Mouse (Mus musculus): ENCODE results near the gene Hist1h3c. TPM values are rescaled to one million over a fixed set of nuclear protein-coding genes. Genes with fewer than 3 reads are reported as not detected.

Gene Hist1h3c
- polyA plus RNA-seq, 1 experiment from 2014 or later = 1.1 TPM

GRCm38 (mm10) chr13:23697491-23698299 lies 47.7 kb downstream of the Hist1h3c start:
- Histone ChIP-seq H3K4me2 (peak overlapping the region; percentile 90), H3K36me3 (no peaks in the 10 kb centered on the region), H3K9ac (peak overlapping the region; percentile 57), H3K27ac (replicated peaks) (peak overlapping the region; percentile 86), H3K9me3 (no peaks in the 10 kb centered on the region), H3K4me1 (replicated peaks) (peaks cover 12% of the 10 kb centered on the region), H3K4me3 (peak overlapping the region; percentile 49), H3K27me3 (no peaks in the 10 kb centered on the region)
- peak; percentile 85 for ATAC-seq (ENCODE audit: low FRiP score, low read depth)
- under 1% methylated on average over 29 of the region's 32 CpGs for WGBS

GRCm38 (mm10) chr13:23696061-23696474 lies 49.3 kb downstream of the Hist1h3c start:
- WGBS = 64% methylated on average over 15 of the region's 15 CpGs
- Histone ChIP-seq H3K27ac (replicated peaks) (no peak overlapping the region), H3K27me3 (no peaks in the 10 kb centered on the region), H3K4me2 (no peak overlapping the region), H3K4me1 (replicated peaks) (peaks cover 12% of the 10 kb centered on the region), H3K9me3 (no peaks in the 10 kb centered on the region), H3K4me3 (no peak overlapping the region), H3K9ac (no peak overlapping the region), H3K36me3 (no peaks in the 10 kb centered on the region)
- ATAC-seq (ENCODE audit: low FRiP score, low read depth) = no peak

GRCm38 (mm10) chr13:23695514-23695913 lies 49.9 kb downstream of the Hist1h3c start, which contains the start of gene Hist1h1t:
Gene Hist1h1t (plus strand): TSS chr13:23695814.
- WGBS = 49% methylated on average over 10 of the region's 13 CpGs
- no peaks in the 10 kb centered on the region for H3K36me3 ChIP-seq
- no peak within 1 kb of the TSS for H3K4me2 ChIP-seq
- peaks cover 12% of the 10 kb centered on the region for H3K4me1 ChIP-seq (replicated peaks)
- H3K9me3 ChIP-seq = no peaks in the 10 kb centered on the region
- no peak within 1 kb of the TSS for H3K9ac ChIP-seq
- ATAC-seq (ENCODE audit: low FRiP score, low read depth) = no peak
- H3K4me3 ChIP-seq = no peak within 1 kb of the TSS
- H3K27me3 ChIP-seq = no peaks in the 10 kb centered on the region
- H3K27ac ChIP-seq (replicated peaks) = no peak within 1 kb of the TSS

Small RNAs within 50 kb of the gene (microRNA-seq; reads per million reads assigned to microRNA genes)
- gene Gm44314 = not detected
- gene Gm44484 = not detected

Other genes starting within 250 kb of the Hist1h3c start
- 1.7 and 2.7 TPM in 2 replicates for gene Hist1h4h, start 214.6 kb downstream of the Hist1h3c start, polyA plus RNA-seq (2015; fragmentation: Nextera tagmentation; extraction: Ambion mirVana)
- gene Hist1h2af, start 211.7 kb downstream of the Hist1h3c start, polyA plus RNA-seq (2015; fragmentation: Nextera tagmentation; extraction: Ambion mirVana) = 0.82 and 2.1 TPM in 2 replicates
- gene Hist1h3g, start 210.2 kb downstream of the Hist1h3c start, polyA plus RNA-seq (2015; fragmentation: Nextera tagmentation; extraction: Ambion mirVana) = 0.85 and 1.2 TPM in 2 replicates
- gene Hist1h2bh, start 202.2 kb downstream of the Hist1h3c start, polyA plus RNA-seq (2015; fragmentation: Nextera tagmentation; extraction: Ambion mirVana) = 0.17 and 0.19 TPM in 2 replicates
- gene Hist1h3f, start 201.6 kb downstream of the Hist1h3c start, polyA plus RNA-seq (2015; fragmentation: Nextera tagmentation; extraction: Ambion mirVana) = 0.21 and 0.62 TPM in 2 replicates
- not detected in 2 replicates for gene Hist1h4f, start 194.0 kb downstream of the Hist1h3c start, polyA plus RNA-seq (2015; fragmentation: Nextera tagmentation; extraction: Ambion mirVana)
- gene Hist1h1d, start 192.3 kb downstream of the Hist1h3c start, polyA plus RNA-seq (2015; fragmentation: Nextera tagmentation; extraction: Ambion mirVana) = 0.10 and 0.12 TPM in 2 replicates
- gene Hist1h3e, start 183.2 kb downstream of the Hist1h3c start, polyA plus RNA-seq (2015; fragmentation: Nextera tagmentation; extraction: Ambion mirVana) = 1.5 and 2.0 TPM in 2 replicates
- gene Hist1h2ae, start 174.4 kb downstream of the Hist1h3c start, polyA plus RNA-seq (2015; fragmentation: Nextera tagmentation; extraction: Ambion mirVana) = 15.9 and 27.4 TPM in 2 replicates
- 2.5 and 3.1 TPM in 2 replicates for gene Hist1h2bg, start 174.2 kb downstream of the Hist1h3c start, polyA plus RNA-seq (2015; fragmentation: Nextera tagmentation; extraction: Ambion mirVana)
- 0.76 and 2.0 TPM in 2 replicates for gene Hist1h2bf, start 171.4 kb downstream of the Hist1h3c start, polyA plus RNA-seq (2015; fragmentation: Nextera tagmentation; extraction: Ambion mirVana)
- not detected in 2 replicates for gene Hist1h2ad, start 171.2 kb downstream of the Hist1h3c start, polyA plus RNA-seq (2015; fragmentation: Nextera tagmentation; extraction: Ambion mirVana)
- 1.2 and 2.0 TPM in 2 replicates for gene Hist1h3d, start 169.8 kb downstream of the Hist1h3c start, polyA plus RNA-seq (2015; fragmentation: Nextera tagmentation; extraction: Ambion mirVana)
- gene Hist1h4d, start 164.0 kb downstream of the Hist1h3c start, polyA plus RNA-seq (2015; fragmentation: Nextera tagmentation; extraction: Ambion mirVana) = 35.1 and 51.2 TPM in 2 replicates
- 1.5 and 1.7 TPM in 2 replicates for gene Hist1h2be, start 124.5 kb downstream of the Hist1h3c start, polyA plus RNA-seq (2015; fragmentation: Nextera tagmentation; extraction: Ambion mirVana)
- 4.8 and 8.8 TPM in 2 replicates for gene Hist1h1e, start 123.0 kb downstream of the Hist1h3c start, polyA plus RNA-seq (2015; fragmentation: Nextera tagmentation; extraction: Ambion mirVana)
- 0.34 and 0.38 TPM in 2 replicates for gene Hist1h2ac, start 61.7 kb downstream of the Hist1h3c start, polyA plus RNA-seq (2015; fragmentation: Nextera tagmentation; extraction: Ambion mirVana)
- gene Hist1h2bc, start 61.4 kb downstream of the Hist1h3c start, polyA plus RNA-seq (2015; fragmentation: Nextera tagmentation; extraction: Ambion mirVana) = 19.3 and 25.4 TPM in 2 replicates
- gene Hist1h1t, start 49.8 kb downstream of the Hist1h3c start, polyA plus RNA-seq (2015; fragmentation: Nextera tagmentation; extraction: Ambion mirVana) = not detected in 2 replicates
- gene Hist1h4c, start 47.1 kb downstream of the Hist1h3c start, polyA plus RNA-seq (2015; fragmentation: Nextera tagmentation; extraction: Ambion mirVana) = 2.3 and 2.7 TPM in 2 replicates
- 4.5 and 5.1 TPM in 2 replicates for gene Hfe, start 34.7 kb downstream of the Hist1h3c start, polyA plus RNA-seq (2015; fragmentation: Nextera tagmentation; extraction: Ambion mirVana)
- 7.7 and 10.4 TPM in 2 replicates for gene Hist1h1c, start 6.8 kb downstream of the Hist1h3c start, polyA plus RNA-seq (2015; fragmentation: Nextera tagmentation; extraction: Ambion mirVana)
- gene Hist1h2bb, start 1.1 kb upstream of the Hist1h3c start, polyA plus RNA-seq (2015; fragmentation: Nextera tagmentation; extraction: Ambion mirVana) = 0.54 TPM in 1 of 2 replicates, not detected in the other
- gene Hist1h2ab, start 5.5 kb upstream of the Hist1h3c start, polyA plus RNA-seq (2015; fragmentation: Nextera tagmentation; extraction: Ambion mirVana) = 7.4 and 9.8 TPM in 2 replicates
- 1.8 and 3.1 TPM in 2 replicates for gene Hist1h3b, start 6.7 kb upstream of the Hist1h3c start, polyA plus RNA-seq (2015; fragmentation: Nextera tagmentation; extraction: Ambion mirVana)
- 1.1 and 1.9 TPM in 2 replicates for gene Hist1h4b, start 11.4 kb upstream of the Hist1h3c start, polyA plus RNA-seq (2015; fragmentation: Nextera tagmentation; extraction: Ambion mirVana)
- gene Hist1h4a, start 15.6 kb upstream of the Hist1h3c start, polyA plus RNA-seq (2015; fragmentation: Nextera tagmentation; extraction: Ambion mirVana) = 0.32 and 0.51 TPM in 2 replicates
- gene Hist1h3a, start 16.8 kb upstream of the Hist1h3c start, polyA plus RNA-seq (2015; fragmentation: Nextera tagmentation; extraction: Ambion mirVana) = 0.35 and 2.4 TPM in 2 replicates
- 0.75 and 0.84 TPM in 2 replicates for gene Hist1h1a, start 18.1 kb upstream of the Hist1h3c start, polyA plus RNA-seq (2015; fragmentation: Nextera tagmentation; extraction: Ambion mirVana)
- 0.10 TPM in 1 of 2 replicates, not detected in the other for gene Trim38, start 24.3 kb upstream of the Hist1h3c start, polyA plus RNA-seq (2015; fragmentation: Nextera tagmentation; extraction: Ambion mirVana)
- gene Slc17a2, start 61.4 kb upstream of the Hist1h3c start, polyA plus RNA-seq (2015; fragmentation: Nextera tagmentation; extraction: Ambion mirVana) = not detected in 2 replicates
- gene Slc17a3, start 93.8 kb upstream of the Hist1h3c start, polyA plus RNA-seq (2015; fragmentation: Nextera tagmentation; extraction: Ambion mirVana) = not detected in 2 replicates
- gene Slc17a1, start 122.1 kb upstream of the Hist1h3c start, polyA plus RNA-seq (2015; fragmentation: Nextera tagmentation; extraction: Ambion mirVana) = not detected in 2 replicates
- gene Slc17a4, start 169.4 kb upstream of the Hist1h3c start, polyA plus RNA-seq (2015; fragmentation: Nextera tagmentation; extraction: Ambion mirVana) = not detected in 2 replicates
- not detected in 2 replicates for gene Hist1h2ba, start 188.6 kb upstream of the Hist1h3c start, polyA plus RNA-seq (2015; fragmentation: Nextera tagmentation; extraction: Ambion mirVana)
- not detected in 2 replicates for gene Hist1h2aa, start 188.9 kb upstream of the Hist1h3c start, polyA plus RNA-seq (2015; fragmentation: Nextera tagmentation; extraction: Ambion mirVana)
- 0.88 and 1.6 TPM in 2 replicates for gene Scgn, start 245.6 kb upstream of the Hist1h3c start, polyA plus RNA-seq (2015; fragmentation: Nextera tagmentation; extraction: Ambion mirVana)

All from hindbrain, embryonic 15.5 days (tissue).